Mouse (Mus musculus) MEL (cell line): Measurements from ENCODE around the gene Cipc. TPM values are rescaled to one million over a fixed set of nuclear protein-coding genes. Genes with fewer than 3 reads are reported as not detected.

ENCODE experiments used
- DNase-seq: peaks from one replicate; pipeline ENCODE4 v3.0.0; 2011; ENCODE audit warnings: low read depth, low spot score
- H3K27ac ChIP-seq: 2 replicates; pipeline ENCODE4 v1.5.1; 2012; ENCODE audit warnings: low read depth, mild to moderate bottlenecking, control low read depth, low read length, moderate library complexity; ENCODE audit not compliant: control insufficient read depth
- H3K27me3 ChIP-seq, 2 experiments: fragments of 150-350 bp in 1 of 2; sonication (generic) in 1 of 2; 2 replicates each; pipeline ENCODE4 v1.6.1; 2012; ENCODE audit warnings: low read length in 2 of 2, mild to moderate bottlenecking in 2 of 2, improper control_type of control experiment in 1 of 2, moderate library complexity in 1 of 2; ENCODE audit not compliant: insufficient read depth in 2 of 2, control insufficient read depth in 1 of 2
- H3K36me3 ChIP-seq, 2 experiments: 2 replicates each; pipeline ENCODE4 v1.6.1; 2012 to 2014; ENCODE audit warnings: low read length in 2 of 2, improper control_type of control experiment in 1 of 2, inconsistent platforms in 1 of 2, mild to moderate bottlenecking in 1 of 2; ENCODE audit not compliant: insufficient read depth in 2 of 2, control insufficient read depth in 1 of 2
- H3K4me1 ChIP-seq, 2 experiments: fragments of 150-350 bp in 1 of 2; sonication (generic) in 1 of 2; 2 replicates each; pipeline ENCODE4 v1.6.1; 2012; ENCODE audit warnings: low read length in 2 of 2, improper control_type of control experiment in 1 of 2, mild to moderate bottlenecking in 1 of 2; ENCODE audit not compliant: insufficient read depth in 2 of 2, control insufficient read depth in 1 of 2
- H3K4me3 ChIP-seq, 2 experiments: fragments of 150-350 bp in 1 of 2; sonication (generic) in 1 of 2; 2 replicates each; pipeline ENCODE4 v1.5.1; 2012; ENCODE audit warnings: low read depth in 2 of 2, low read length in 2 of 2, mild to moderate bottlenecking in 2 of 2, moderate library complexity in 2 of 2, control low read depth in 1 of 2, improper control_type of control experiment in 1 of 2; ENCODE audit not compliant: control insufficient read depth in 1 of 2, insufficient read depth in 1 of 2
- H3K79me2 ChIP-seq: 2 replicates; pipeline ENCODE4 v1.6.1; 2012; ENCODE audit warnings: mild to moderate bottlenecking, low read length, moderate library complexity; ENCODE audit not compliant: control insufficient read depth, poor library complexity, insufficient read depth
- H3K9ac ChIP-seq: 2 replicates; pipeline ENCODE4 v1.6.1; 2012; ENCODE audit warnings: low read depth, mild to moderate bottlenecking, control low read depth, low read length, moderate library complexity; ENCODE audit not compliant: control insufficient read depth, poor library complexity, severe bottlenecking
- H3K9me3 ChIP-seq: fragments of 150-350 bp; sonication (generic); replicated peaks from 2 replicates; pipeline ENCODE4 v1.6.1; 2012; ENCODE audit warnings: mild to moderate bottlenecking, low read length, improper control_type of control experiment, moderate library complexity; ENCODE audit not compliant: insufficient read depth
- CHD2 ChIP-seq: IDR thresholded peaks from 2 replicates; pipeline ENCODE4 v1.6.1; 2011; ENCODE audit warnings: low read length, improper control_type of control experiment
- CTCF ChIP-seq, 3 experiments: IDR thresholded peaks in 2 of 3; conservative IDR thresholded peaks in 1 of 3; 2 replicates each; pipeline ENCODE4 v1.5.1; 2011 to 2012; ENCODE audit warnings: low read length in 3 of 3, low read depth in 2 of 3, mild to moderate bottlenecking in 2 of 3, improper control_type of control experiment in 1 of 3, inconsistent platforms in 1 of 3, mixed read lengths in 1 of 3, moderate library complexity in 1 of 3; ENCODE audit not compliant: control insufficient read depth in 1 of 3, insufficient read depth in 1 of 3, poor library complexity in 1 of 3, severe bottlenecking in 1 of 3
- E2F4 ChIP-seq: IDR thresholded peaks from 2 replicates; pipeline ENCODE4 v1.6.1; 2011; ENCODE audit warnings: low read depth, low read length, improper control_type of control experiment, borderline replicate concordance
- ELF1 ChIP-seq: IDR thresholded peaks from 2 replicates; pipeline ENCODE4 v1.6.1; 2014; ENCODE audit warnings: low read depth, mild to moderate bottlenecking, inconsistent platforms, low read length, improper control_type of control experiment, moderate library complexity
- ETS1 ChIP-seq: IDR thresholded peaks from 2 replicates; pipeline ENCODE4 v1.6.1; 2012; ENCODE audit warnings: low read depth, mild to moderate bottlenecking, inconsistent platforms, low read length, improper control_type of control experiment, moderate library complexity
- GABPA ChIP-seq: IDR thresholded peaks from 2 replicates; pipeline ENCODE4 v1.6.1; 2012; ENCODE audit warnings: low read depth, mild to moderate bottlenecking, inconsistent platforms, low read length, improper control_type of control experiment, moderate library complexity
- GATA1 ChIP-seq: IDR thresholded peaks from 2 replicates; pipeline ENCODE4 v1.6.1; 2011; ENCODE audit warnings: low read depth, low read length, improper control_type of control experiment
- HCFC1 ChIP-seq: IDR thresholded peaks from 2 replicates; pipeline ENCODE4 v1.6.1; 2012; ENCODE audit warnings: low read depth, mild to moderate bottlenecking, inconsistent platforms, low read length, improper control_type of control experiment, moderate library complexity
- MAFK ChIP-seq: IDR thresholded peaks from 2 replicates; pipeline ENCODE4 v1.6.1; 2011; ENCODE audit warnings: low read depth, mild to moderate bottlenecking, low read length, improper control_type of control experiment, borderline replicate concordance
- MAX ChIP-seq: IDR thresholded peaks from 2 replicates; pipeline ENCODE4 v1.6.1; 2011; ENCODE audit warnings: low read length, improper control_type of control experiment
- MEF2A ChIP-seq: IDR thresholded peaks from 2 replicates; pipeline ENCODE4 v1.6.1; 2014; ENCODE audit warnings: low read depth, mild to moderate bottlenecking, inconsistent platforms, low read length, improper control_type of control experiment; ENCODE audit not compliant: poor library complexity, insufficient replicate concordance, severe bottlenecking; ENCODE audit errors: extremely low read depth
- MYB ChIP-seq: IDR thresholded peaks from 2 replicates; pipeline ENCODE4 v1.6.1; 2011; ENCODE audit warnings: mild to moderate bottlenecking, low read depth, low read length, improper control_type of control experiment
- NELFE ChIP-seq: IDR thresholded peaks from 2 replicates; pipeline ENCODE4 v1.6.1; 2011; ENCODE audit warnings: low read depth, low read length, improper control_type of control experiment
- NRF1 ChIP-seq: IDR thresholded peaks from 2 replicates; pipeline ENCODE4 v1.6.1; 2014; ENCODE audit warnings: low read depth, mild to moderate bottlenecking, inconsistent platforms, low read length, improper control_type of control experiment, moderate library complexity; ENCODE audit not compliant: poor library complexity, insufficient read depth, severe bottlenecking
- POLR2AphosphoS2 ChIP-seq: IDR thresholded peaks from 2 replicates; pipeline ENCODE4 v1.6.1; 2011; ENCODE audit warnings: low read length, improper control_type of control experiment
- POLR2AphosphoS5 ChIP-seq: IDR thresholded peaks from 2 replicates; pipeline ENCODE4 v1.6.1; 2012; ENCODE audit warnings: low read depth, borderline replicate concordance, mild to moderate bottlenecking, inconsistent platforms, low read length, moderate library complexity, mixed read lengths
- RCOR1 ChIP-seq: IDR thresholded peaks from 2 replicates; pipeline ENCODE4 v1.6.1; 2012; ENCODE audit warnings: low read depth, mild to moderate bottlenecking, inconsistent platforms, low read length, improper control_type of control experiment
- SMC3 ChIP-seq: IDR thresholded peaks from 2 replicates; pipeline ENCODE4 v1.6.1; 2011; ENCODE audit warnings: low read depth, low read length, improper control_type of control experiment
- TBP ChIP-seq: IDR thresholded peaks from 2 replicates; pipeline ENCODE4 v1.8.0; 2011; ENCODE audit warnings: low read depth, low read length, improper control_type of control experiment
- TCF12 ChIP-seq: IDR thresholded peaks from 2 replicates; pipeline ENCODE4 v1.6.1; 2014; ENCODE audit warnings: low read depth, mild to moderate bottlenecking, inconsistent platforms, low read length, improper control_type of control experiment, moderate library complexity
- UBTF ChIP-seq: IDR thresholded peaks from 2 replicates; pipeline ENCODE4 v1.6.1; 2012; ENCODE audit warnings: low read depth, mild to moderate bottlenecking, inconsistent platforms, low read length, improper control_type of control experiment, moderate library complexity, borderline replicate concordance; ENCODE audit not compliant: insufficient read depth
- ZC3H11A ChIP-seq: IDR thresholded peaks from 2 replicates; pipeline ENCODE4 v1.6.1; 2012; ENCODE audit warnings: low read depth, mild to moderate bottlenecking, inconsistent platforms, low read length, improper control_type of control experiment
- ZMIZ1 ChIP-seq: IDR thresholded peaks from 2 replicates; pipeline ENCODE4 v1.6.1; 2012; ENCODE audit warnings: low read depth, mild to moderate bottlenecking, inconsistent platforms, low read length, improper control_type of control experiment, moderate library complexity
- polyA plus RNA-seq, 2 experiments: library from polyadenylated mRNA; stranded (reverse) in 1 of 2; unstranded in 1 of 2; fragments of >175 nt in 1 of 2; fragments of >200 nt in 1 of 2; gene quantifications; 2 replicates each; pipeline versions ENCODE4 v1.2.1 to v1.2.4; 2012; ENCODE audit warnings: low replicate concordance in 2 of 2, low read depth in 1 of 2; ENCODE audit not compliant: insufficient read length in 2 of 2, insufficient read depth in 1 of 2, missing spikeins in 1 of 2
- total RNA-seq: library from RNA; depleted of rRNA; stranded (reverse); fragments of 300-350 nt; gene quantifications from 2 replicates; pipeline ENCODE4 v1.2.3, GENCODE M21; 2012

Gene Cipc
- total and polyA plus RNA-seq, 3 experiments = 24.8 to 98.1 (median 27.5) TPM

DNA sequence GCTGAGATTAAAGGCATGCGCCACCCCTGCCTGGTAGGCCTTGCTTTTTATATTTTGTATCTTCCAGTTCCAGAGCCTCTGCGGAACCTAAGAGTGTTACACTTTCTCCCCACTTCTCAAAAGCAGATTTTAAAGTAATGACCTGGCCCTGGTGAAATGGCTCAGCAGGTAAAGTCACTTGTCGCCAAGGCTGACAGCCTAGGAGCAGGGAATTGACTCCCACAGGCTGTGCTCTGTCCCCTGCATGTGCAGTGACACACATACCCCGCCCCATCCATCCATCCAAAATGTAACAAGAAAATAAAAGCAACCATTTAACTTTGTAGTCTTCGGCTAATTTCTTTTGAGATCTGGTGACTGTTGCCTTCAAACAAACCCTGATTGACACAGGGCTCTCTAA lies 12.8 kb downstream of the Cipc start:
- H3K4me3 ChIP-seq = no peak overlapping the region
- peaks cover 0 to 16% of the 10 kb centered on the region in 2 experiments; a peak in 2 of 4 replicates for H3K36me3 ChIP-seq
- no peaks in the 10 kb centered on the region for H3K9me3 ChIP-seq

DNA sequence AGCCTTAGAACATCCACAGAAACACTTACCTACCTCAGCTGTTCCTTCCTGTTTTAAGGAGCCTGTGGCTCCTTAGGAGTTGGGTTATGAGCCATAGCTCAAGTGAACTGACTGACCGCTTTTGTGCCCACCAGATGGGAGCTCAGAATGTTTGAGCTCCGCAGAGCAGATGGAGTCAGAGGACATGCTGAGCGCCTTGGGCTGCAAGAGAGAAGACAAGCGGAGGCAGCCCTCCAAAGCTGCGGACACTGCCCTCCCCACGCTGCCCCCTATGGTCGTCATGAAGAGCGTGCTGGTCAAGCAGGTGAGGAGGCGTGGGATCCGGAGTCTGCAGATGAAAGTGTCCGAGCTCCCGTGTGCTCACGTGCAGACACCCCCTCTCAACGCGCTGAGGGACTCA lies 13.3 kb downstream of the Cipc start:
- Histone ChIP-seq H3K4me1 (no peaks in the 10 kb centered on the region), H3K4me3 (no peak overlapping the region), H3K27ac (no peak overlapping the region), H3K36me3 (peaks cover 0 to 13% of the 10 kb centered on the region in 2 experiments; a peak in 2 of 4 replicates), H3K9ac (no peak overlapping the region), H3K9me3 (no peaks in the 10 kb centered on the region), H3K27me3 (no peaks in the 10 kb centered on the region), H3K79me2 (no peaks in the 10 kb centered on the region)
- TF ChIP-seq CTCF (IDR thresholded peaks at IDR 0.05 in 2 of 3, conservative IDR thresholded peaks at IDR 0.05 in 1 of 3; ENCODE audit: control insufficient read depth in 1 of 3, insufficient read depth in 1 of 3, low read depth in 2 of 3, low read length in 3 of 3, poor library complexity in 1 of 3, severe bottlenecking in 1 of 3) (peak in 1 of 3 experiments; percentile 24; a peak in 2 of 6 replicates), MEF2A (no peak)
- DNase-seq = no peak

More for the DNA sequence above, 12.8 kb downstream of the Cipc start:
- Histone ChIP-seq H3K27ac (no peak overlapping the region), H3K79me2 (no peaks in the 10 kb centered on the region), H3K4me1 (no peaks in the 10 kb centered on the region), H3K9ac (no peak overlapping the region), H3K27me3 (no peaks in the 10 kb centered on the region)
- TF ChIP-seq RCOR1 (no peak), TBP (no peak), E2F4 (no peak), MAX (no peak), NELFE (no peak), MYB (no peak), ZMIZ1 (no peak), NRF1 (no peak), CHD2 (no peak), TCF12 (no peak), CTCF (IDR thresholded peaks at IDR 0.05 in 2 of 3, conservative IDR thresholded peaks at IDR 0.05 in 1 of 3; ENCODE audit: control insufficient read depth in 1 of 3, insufficient read depth in 1 of 3, low read depth in 2 of 3, low read length in 3 of 3, poor library complexity in 1 of 3, severe bottlenecking in 1 of 3) (no peak), MAFK (no peak)
- no peak for DNase-seq

DNA sequence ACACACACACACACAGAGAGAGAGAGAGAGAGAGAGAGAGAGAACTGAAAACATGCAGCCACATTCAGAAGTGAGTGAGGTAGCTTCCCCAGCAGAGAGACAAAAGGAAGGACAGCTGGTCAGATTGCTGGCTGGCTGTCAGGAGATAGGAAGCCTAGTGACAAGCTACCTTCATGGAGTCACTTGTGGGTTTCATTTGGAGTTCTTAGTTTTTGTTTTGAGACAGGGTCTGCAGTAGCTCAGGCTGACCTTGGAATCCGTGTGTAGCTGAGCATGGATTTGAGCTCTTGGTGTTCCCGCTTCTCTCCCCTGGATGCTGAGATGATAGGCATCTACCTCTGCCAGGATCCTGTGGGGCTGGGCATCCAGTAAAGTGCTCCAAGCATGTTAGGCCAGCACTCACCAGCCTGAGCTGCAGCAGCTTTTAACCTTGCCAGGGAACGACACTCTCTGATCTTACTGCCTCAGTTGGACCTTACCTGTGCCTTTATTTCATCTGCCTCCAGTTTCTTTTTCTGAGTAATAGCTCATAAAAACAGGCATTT lies 14.0 kb downstream of the Cipc start:
- Histone ChIP-seq H3K9me3 (no peaks in the 10 kb centered on the region), H3K79me2 (no peaks in the 10 kb centered on the region), H3K4me1 (no peaks in the 10 kb centered on the region), H3K9ac (no peak overlapping the region), H3K36me3 (peaks cover 0 to 13% of the 10 kb centered on the region in 2 experiments; a peak in 2 of 4 replicates), H3K4me3 (no peak overlapping the region), H3K27ac (no peak overlapping the region), H3K27me3 (no peaks in the 10 kb centered on the region)
- DNase-seq = no peak
- TF ChIP-seq ETS1 = no peak
- TF ChIP-seq RCOR1 = no peak
- no peak for TF ChIP-seq TBP
- TF ChIP-seq SMC3 = no peak
- no peak for TF ChIP-seq MEF2A
- no peak for TF ChIP-seq UBTF
- no peak for TF ChIP-seq POLR2AphosphoS2
- no peak for TF ChIP-seq ZC3H11A
- no peak for TF ChIP-seq GABPA
- no peak for TF ChIP-seq GATA1
- no peak for TF ChIP-seq ELF1
- TF ChIP-seq HCFC1 = no peak
- TF ChIP-seq POLR2AphosphoS5 = no peak
